Mouse (Mus musculus) lung, embryonic 14.5 days (tissue): ENCODE measurements around the gene Lrrc74a. TPM values are rescaled to one million over a fixed set of nuclear protein-coding genes. Genes with fewer than 3 reads are reported as not detected.

Experiments
- ATAC-seq: fragments of 200-750 bp; cut with Nextera tagmentation; 2 replicates; pipeline ENCODE4 v1.8.0; 2017; ENCODE audit warnings: mild to moderate bottlenecking, moderate TSS enrichment, moderate library complexity; ENCODE audit not compliant: insufficient read depth
- DNase-seq: peaks from one replicate; pipeline ENCODE4 v3.0.0-alpha.2; 2015
- H3K27ac ChIP-seq: fragments of 300-500 bp; sonication (generic); 2 replicates; pipeline ENCODE4 v1.5.1; 2014; ENCODE audit warnings: low read depth, mild to moderate bottlenecking, moderate library complexity
- H3K27me3 ChIP-seq: fragments of 300-500 bp; sonication (generic); 2 replicates; pipeline ENCODE4 v1.6.1; 2014; ENCODE audit warnings: low read length, control low read depth; ENCODE audit not compliant: insufficient read depth
- H3K36me3 ChIP-seq: fragments of 300-500 bp; sonication (generic); 2 replicates; pipeline ENCODE4 v1.6.1; 2014; ENCODE audit warnings: control low read depth; ENCODE audit not compliant: insufficient read depth
- H3K4me1 ChIP-seq: fragments of 300-500 bp; sonication (generic); 2 replicates; pipeline ENCODE4 v1.6.1; 2014; ENCODE audit warnings: antibody characterized with exemption, control low read depth; ENCODE audit not compliant: insufficient read depth
- H3K4me2 ChIP-seq: fragments of 300-500 bp; sonication (generic); 2 replicates; pipeline ENCODE4 v1.6.1; 2014; ENCODE audit warnings: mild to moderate bottlenecking
- H3K4me3 ChIP-seq: fragments of 300-500 bp; sonication (generic); 2 replicates; pipeline ENCODE4 v1.5.1; 2014; ENCODE audit warnings: low read depth, low read length
- H3K9ac ChIP-seq: fragments of 300-500 bp; sonication (generic); 2 replicates; pipeline ENCODE4 v1.6.1; 2014
- H3K9me3 ChIP-seq: fragments of 300-500 bp; sonication (generic); 2 replicates; pipeline ENCODE4 v1.6.1; 2016; ENCODE audit warnings: low read depth, low read length, control low read depth
- CTCF ChIP-seq: IDR thresholded peaks from 2 replicates; pipeline ENCODE4 v1.5.1; 2016; ENCODE audit warnings: antibody characterized with exemption, low read depth
- WGBS: fragments of 180-500 bp; shearing (Covaris S2); extraction: QIAGEN DNeasy Blood & Tissue Kit; methylation state at CpG from one replicate; pipeline ENCODE4 v1.1.7; 2014; 5-methylcytosine and 5-hydroxymethylcytosine counted together
- polyA plus RNA-seq: library from polyadenylated mRNA; unstranded; fragments of >200 nt; fragmentation: Nextera tagmentation; extraction: Ambion mirVana; gene quantifications from 2 replicates; pipeline ENCODE4 v1.2.1, GENCODE M21; 2014

Lrrc74a gene
- polyA plus RNA-seq, 1 experiment from 2014 or later, result not detected

GRCm38 (mm10) chr12:86781654-86782202 is 47.6 kb downstream of the Lrrc74a start:
- H3K4me3 ChIP-seq, result no peak overlapping the region
- ATAC-seq (no peak), DNase-seq (peak; percentile 58)
- H3K4me1 ChIP-seq, result 0 out of 2 replicates have a peak, but pooled peaks cover 4% of the 10 kb centered on the region
- no peak overlapping the region for H3K27ac ChIP-seq
- peak; percentile 16; the same call in 1 of the 2 replicates for TF ChIP-seq CTCF
- 38% methylated on average over 6 of the region's 6 CpGs for WGBS
- no peaks in the 10 kb centered on the region for H3K9me3 ChIP-seq
- no peaks in the 10 kb centered on the region for H3K27me3 ChIP-seq
- H3K4me2 ChIP-seq, result no peak overlapping the region
- H3K9ac ChIP-seq, result no peak overlapping the region
- no peaks in the 10 kb centered on the region for H3K36me3 ChIP-seq

DNA sequence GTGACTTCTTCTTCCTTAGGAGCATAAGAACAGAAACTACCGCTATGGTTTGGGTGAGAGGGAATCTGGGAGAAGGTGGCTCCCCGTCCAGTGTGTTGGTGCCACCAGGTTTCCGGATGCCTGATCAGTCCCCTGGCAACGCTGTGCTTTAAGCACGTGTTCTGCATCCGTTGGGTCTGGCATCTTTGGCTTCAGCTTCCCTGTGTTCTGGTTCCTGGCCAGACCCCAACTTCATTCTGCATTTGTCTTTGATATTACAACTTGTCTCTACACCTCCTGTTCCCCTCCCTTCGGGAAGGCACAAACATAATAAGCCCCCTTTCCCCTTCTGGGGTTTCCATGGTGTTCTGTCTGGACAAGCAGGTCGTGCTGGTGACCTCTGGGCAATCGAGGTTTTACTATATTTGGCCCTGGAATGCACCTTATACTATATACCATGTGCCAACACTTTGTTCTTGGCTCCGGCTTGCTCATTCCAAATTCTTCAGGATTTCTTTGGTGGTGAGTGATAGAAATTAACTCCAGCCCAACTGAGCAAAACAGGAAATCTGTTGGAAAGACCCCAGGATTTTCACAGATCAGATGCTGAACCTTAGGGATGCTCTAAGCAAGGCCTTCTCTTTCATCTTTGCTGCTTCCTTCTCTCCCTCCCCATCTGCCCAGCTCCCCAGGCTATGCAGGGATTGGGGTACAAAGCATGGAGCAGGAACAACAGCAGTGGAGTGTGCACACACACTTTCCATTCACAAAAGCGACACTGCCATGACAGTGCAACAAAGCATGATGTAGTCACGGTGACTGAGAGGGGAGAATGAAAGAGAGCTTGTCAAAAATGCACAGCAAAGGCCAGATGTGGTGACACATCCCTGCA is 52.2 kb downstream of the Lrrc74a start:
- Histone ChIP-seq H3K27ac (no peak overlapping the region), H3K4me2 (no peak overlapping the region), H3K36me3 (no peaks in the 10 kb centered on the region), H3K4me3 (no peak overlapping the region), H3K27me3 (no peaks in the 10 kb centered on the region), H3K9me3 (no peaks in the 10 kb centered on the region), H3K9ac (no peak overlapping the region), H3K4me1 (0 out of 2 replicates have a peak, but pooled peaks cover 4% of the 10 kb centered on the region)
- DNase-seq, result no peak
- 55% methylated on average over 12 of the region's 12 CpGs for WGBS
- no peak for ATAC-seq
- no peak for TF ChIP-seq CTCF

GRCm38 (mm10) chr12:86787020-86787553 is 52.9 kb downstream of the Lrrc74a start:
- Histone ChIP-seq H3K4me1 (0 out of 2 replicates have a peak, but pooled peaks cover 4% of the 10 kb centered on the region), H3K36me3 (no peaks in the 10 kb centered on the region), H3K4me2 (no peak overlapping the region), H3K9ac (no peak overlapping the region), H3K27ac (no peak overlapping the region), H3K9me3 (no peaks in the 10 kb centered on the region), H3K4me3 (no peak overlapping the region), H3K27me3 (no peaks in the 10 kb centered on the region)
- 51% methylated on average over 4 of the region's 4 CpGs for WGBS
- no peak for DNase-seq
- no peak for ATAC-seq
- no peak for TF ChIP-seq CTCF

DNA sequence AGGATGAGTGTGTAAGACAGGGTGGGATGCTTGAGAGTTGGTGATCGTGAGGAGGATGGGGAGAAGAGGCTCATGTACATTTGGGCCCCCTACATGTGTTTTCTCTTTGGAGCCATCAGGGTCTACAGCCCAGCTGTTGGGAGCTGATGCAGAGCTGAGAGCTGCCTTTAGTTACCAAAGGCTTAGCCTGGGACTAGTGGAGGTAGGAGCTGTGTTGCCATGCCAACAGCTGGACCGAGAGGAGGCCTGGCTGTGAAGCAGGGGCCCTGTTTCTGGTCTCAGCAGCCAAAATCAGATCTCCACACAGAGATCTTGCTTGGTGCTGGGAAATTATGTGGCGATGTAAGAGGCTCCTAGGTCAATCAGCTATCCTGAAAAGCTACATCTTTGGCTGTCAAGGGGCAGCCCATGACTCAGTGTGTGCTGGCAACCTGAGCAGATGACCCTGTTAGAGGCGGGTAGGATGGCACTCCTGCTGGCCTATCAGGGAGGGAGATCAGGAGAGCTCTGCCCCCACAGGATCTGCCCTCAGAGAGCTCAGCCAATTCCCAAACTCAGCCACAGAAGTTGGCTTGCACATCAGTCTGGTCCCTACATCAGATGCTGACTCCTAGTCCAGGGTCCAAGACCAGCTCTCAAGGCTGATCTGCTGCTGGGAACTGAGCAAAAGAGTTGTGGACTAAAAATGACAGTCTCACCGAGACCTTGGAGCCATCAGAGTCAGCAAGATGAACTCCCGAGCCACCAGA is 56.1 kb downstream of the Lrrc74a start:
- no peak overlapping the region for H3K4me2 ChIP-seq
- DNase-seq (no peak), ATAC-seq (no peak)
- no peaks in the 10 kb centered on the region for H3K36me3 ChIP-seq
- no peak overlapping the region for H3K9ac ChIP-seq
- H3K27me3 ChIP-seq, result no peaks in the 10 kb centered on the region
- no peak for TF ChIP-seq CTCF
- no peak overlapping the region; the same call in 1 of the 2 replicates for H3K27ac ChIP-seq
- WGBS, result 34% methylated on average over 6 of the region's 6 CpGs
- H3K4me3 ChIP-seq, result no peak overlapping the region
- H3K9me3 ChIP-seq, result no peaks in the 10 kb centered on the region
- H3K4me1 ChIP-seq, result peaks cover 9% of the 10 kb centered on the region; the same call in 1 of the 2 replicates

DNA sequence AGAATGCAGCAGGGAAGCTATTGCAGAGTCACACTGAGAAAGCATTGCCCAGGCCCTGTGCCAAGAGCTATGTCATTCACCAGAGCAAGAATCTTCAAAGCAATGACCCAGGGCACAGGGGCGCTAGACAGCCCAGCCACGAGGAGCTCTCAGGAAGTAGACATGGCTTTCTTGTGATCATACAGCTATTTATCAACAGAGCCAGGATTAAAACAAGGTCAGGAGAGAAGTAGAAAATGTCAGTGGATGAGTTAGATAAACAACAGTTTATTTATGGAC is 56.6 kb downstream of the Lrrc74a start:
- no peak overlapping the region for H3K4me2 ChIP-seq
- WGBS, result 6% methylated on average over 2 of the region's 2 CpGs
- ATAC-seq, result no peak
- H3K9me3 ChIP-seq, result no peaks in the 10 kb centered on the region
- H3K27ac ChIP-seq, result no peak overlapping the region; the same call in 1 of the 2 replicates
- TF ChIP-seq CTCF, result no peak
- peak; percentile 83 for DNase-seq
- H3K4me3 ChIP-seq, result no peak overlapping the region
- H3K27me3 ChIP-seq, result no peaks in the 10 kb centered on the region
- H3K36me3 ChIP-seq, result no peaks in the 10 kb centered on the region
- no peak overlapping the region for H3K9ac ChIP-seq
- H3K4me1 ChIP-seq, result peaks cover 9% of the 10 kb centered on the region; the same call in 1 of the 2 replicates

GRCm38 (mm10) chr12:86791987-86792386 is 57.8 kb downstream of the Lrrc74a start:
- Histone ChIP-seq H3K9me3 (no peaks in the 10 kb centered on the region), H3K36me3 (no peaks in the 10 kb centered on the region), H3K4me1 (peaks cover 5% of the 10 kb centered on the region; the same call in 1 of the 2 replicates), H3K4me3 (no peak overlapping the region), H3K9ac (no peak overlapping the region), H3K27ac (no peak overlapping the region), H3K27me3 (no peaks in the 10 kb centered on the region), H3K4me2 (no peak overlapping the region)
- no peak for TF ChIP-seq CTCF
- no peak for ATAC-seq
- WGBS, result 79% methylated on average over 2 of the region's 2 CpGs
- no peak for DNase-seq
